Mouse (Mus musculus) ZHBTc4 (cell line): ENCODE results near the gene Ppp2r3a.

Experiments
- DNase-seq: peaks from one replicate; pipeline ENCODE4 v3.0.0-alpha.2; 2011; ENCODE audit warnings: low read depth, low spot score

The Ppp2r3a gene

GRCm38 (mm10) chr9:101075091-101075581 is 176.5 kb downstream of the Ppp2r3a start:
- no peak for DNase-seq

- DNase-seq: peak; percentile 81
Observed at GRCm38 (mm10) chr9:101074332-101075021, 177.1 kb downstream of the Ppp2r3a start.

GRCm38 (mm10) chr9:101073987-101074331 is 177.6 kb downstream of the Ppp2r3a start, which contains the start of gene Msl2:
Gene Msl2 (plus strand): TSS chr9:101074101.
- DNase-seq: no peak

- DNase-seq: peak; percentile 99
Observed at GRCm38 (mm10) chr9:101073041-101073986, 178.3 kb downstream of the Ppp2r3a start.

- DNase-seq: no peak
Observed at GRCm38 (mm10) chr9:101072506-101072905, 179.1 kb downstream of the Ppp2r3a start.

- peak; percentile 76 for DNase-seq
Observed at GRCm38 (mm10) chr9:101069781-101070180, 181.8 kb downstream of the Ppp2r3a start.

GRCm38 (mm10) chr9:101065076-101065602 is 186.5 kb downstream of the Ppp2r3a start:
- no peak for DNase-seq

- no peak for DNase-seq
Observed at GRCm38 (mm10) chr9:101062253-101062780, 189.3 kb downstream of the Ppp2r3a start.

- DNase-seq: peak; percentile 79
Observed at GRCm38 (mm10) chr9:101061035-101061434, 190.6 kb downstream of the Ppp2r3a start.

GRCm38 (mm10) chr9:101057156-101057555 is 194.4 kb downstream of the Ppp2r3a start:
- DNase-seq: no peak
